Mouse (Mus musculus): Measurements from ENCODE around the gene Plxdc1.

Plxdc1 gene

DNA sequence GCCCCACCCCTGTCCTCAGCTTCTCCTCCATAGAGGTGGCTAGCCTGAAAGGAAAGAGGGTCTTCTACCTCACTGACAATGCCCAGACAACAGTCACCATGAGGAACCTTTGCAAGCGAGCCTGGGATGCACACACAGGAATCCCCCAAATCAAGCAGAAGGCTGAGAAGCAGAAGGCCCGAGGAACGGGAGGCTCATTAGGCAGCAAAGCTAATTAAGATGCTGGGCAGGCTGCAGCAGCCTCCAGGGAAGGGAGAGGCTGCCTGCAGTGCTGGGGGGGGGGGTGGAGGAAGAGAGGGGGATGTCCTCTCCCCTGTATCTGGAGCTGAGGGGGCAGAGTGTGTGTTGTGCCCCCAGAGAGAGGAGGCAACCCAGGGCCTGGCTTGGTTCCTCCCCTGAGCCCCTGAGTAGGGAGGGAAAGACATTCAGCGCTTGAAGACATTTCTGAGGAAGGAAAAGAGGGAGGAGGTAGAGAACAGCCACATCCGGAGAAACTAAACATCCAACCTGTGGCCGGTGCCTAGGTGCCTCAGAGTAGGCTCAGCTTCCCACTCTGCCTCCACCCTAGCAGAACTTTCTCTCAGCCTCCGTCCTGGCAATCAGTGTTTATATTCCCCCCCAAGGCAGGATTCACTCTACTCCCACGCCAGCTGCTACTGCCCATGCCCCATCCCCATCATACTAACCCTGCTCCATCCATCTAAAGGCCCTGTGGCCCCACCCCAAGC, 33.8 kb upstream of the Plxdc1 start:
- Histone ChIP-seq H3K4me1 (replicated peaks; ENCODE audit: low read depth, low read length) (peaks cover 58% of the 10 kb centered on the region), H3K4me3 (replicated peaks; ENCODE audit: low read length) (peak overlapping the region; percentile 48)
- TF ChIP-seq NANOG (IDR thresholded peaks at IDR 0.05; ENCODE audit: borderline replicate concordance, low read length) (no peak), CTCF (conservative IDR thresholded peaks at IDR 0.05; ENCODE audit: low read length) (no peak), POU5F1 (IDR thresholded peaks at IDR 0.05; ENCODE audit: borderline replicate concordance, low read length) (no peak)

DNA sequence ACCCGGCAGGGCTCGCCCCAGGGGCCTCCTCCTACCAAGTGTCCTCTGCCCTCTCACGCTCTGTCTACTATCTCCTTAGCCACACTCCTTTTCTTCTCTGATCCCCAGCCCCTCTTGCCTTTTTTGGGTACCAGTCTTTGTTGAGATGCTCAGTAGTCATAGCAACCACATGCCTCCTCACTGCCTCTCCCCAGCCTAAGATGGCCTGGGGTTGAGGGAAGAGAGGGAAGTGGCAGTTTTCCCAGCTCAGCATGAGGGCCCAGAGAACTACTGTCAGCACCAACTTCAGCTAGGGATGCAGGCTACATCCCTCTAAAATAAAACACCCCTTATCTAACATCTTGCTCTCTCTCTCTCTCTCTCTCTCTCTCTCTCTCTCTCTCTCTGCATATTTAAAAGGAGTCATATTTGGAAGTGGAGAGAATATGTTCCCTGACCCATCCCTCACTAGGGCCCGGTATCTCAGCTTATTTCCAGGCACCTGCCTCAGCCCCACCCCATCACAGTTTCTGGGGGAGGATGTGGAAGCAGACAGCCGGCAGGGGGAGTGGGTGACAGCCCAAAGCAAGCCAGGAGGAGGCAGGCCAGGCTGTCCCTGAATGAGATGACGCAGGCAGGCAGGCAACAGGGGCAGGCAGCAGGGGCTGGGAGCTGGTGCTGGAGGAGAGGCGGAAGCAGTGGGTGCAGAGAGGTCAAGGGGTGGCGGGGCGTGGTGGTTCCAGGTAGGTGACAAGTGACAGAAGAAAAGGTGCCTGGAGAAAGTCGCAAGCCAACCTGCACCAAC, 32.8 kb upstream of the Plxdc1 start:
- Histone ChIP-seq H3K27me3 (ENCODE audit: insufficient read depth, low read length) (peaks cover 5% of the 10 kb centered on the region; the same call in 1 of the 2 replicates), H3K36me3 (ENCODE audit: insufficient read depth, low read length) (peaks cover 42% of the 10 kb centered on the region), H3K4me3 (replicated peaks; ENCODE audit: low read length) (peak overlapping the region; percentile 48; the same call in 1 of the 2 replicates), H3K4me1 (replicated peaks; ENCODE audit: low read depth, low read length) (peaks cover 63% of the 10 kb centered on the region), H3K9me3 (ENCODE audit: low read length) (no peaks in the 10 kb centered on the region)
- TF ChIP-seq CTCF (conservative IDR thresholded peaks at IDR 0.05; ENCODE audit: low read length) = peak; percentile 23; the same call in 1 of the 2 replicates
- no peak for TF ChIP-seq POU5F1 (IDR thresholded peaks at IDR 0.05; ENCODE audit: borderline replicate concordance, low read length)

More for the DNA sequence above, 33.8 kb upstream of the Plxdc1 start:
- peaks cover 5% of the 10 kb centered on the region; the same call in 1 of the 2 replicates for H3K27me3 ChIP-seq (ENCODE audit: insufficient read depth, low read length)
- no peaks in the 10 kb centered on the region for H3K9me3 ChIP-seq (ENCODE audit: low read length)
- H3K36me3 ChIP-seq (ENCODE audit: insufficient read depth, low read length) = peaks cover 37% of the 10 kb centered on the region

DNA sequence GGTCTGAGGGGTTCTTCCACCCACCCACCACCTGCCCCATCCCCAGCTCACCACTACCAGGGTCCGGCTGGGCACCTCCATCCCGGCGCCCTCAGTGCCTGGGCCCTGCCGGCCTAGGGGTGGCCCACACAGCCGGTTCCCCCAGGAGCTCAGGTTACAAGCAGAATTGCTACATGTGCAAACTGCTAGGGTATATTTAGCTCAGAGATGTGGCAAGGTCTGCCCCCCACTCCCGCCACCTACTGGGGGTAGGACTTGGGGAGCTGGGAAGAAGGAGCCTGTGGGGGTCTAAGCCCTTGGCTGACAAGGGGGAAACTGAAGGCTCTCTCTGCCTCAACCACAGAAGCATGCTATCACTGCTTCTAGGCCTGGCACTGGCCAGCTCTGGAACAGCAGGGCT, 32.0 kb upstream of the Plxdc1 start:
- Histone ChIP-seq H3K4me3 (replicated peaks; ENCODE audit: low read length) (no peak overlapping the region), H3K36me3 (ENCODE audit: insufficient read depth, low read length) (peaks cover 45% of the 10 kb centered on the region), H3K9me3 (ENCODE audit: low read length) (no peaks in the 10 kb centered on the region), H3K4me1 (replicated peaks; ENCODE audit: low read depth, low read length) (peaks cover 64% of the 10 kb centered on the region), H3K27me3 (ENCODE audit: insufficient read depth, low read length) (peaks cover 5% of the 10 kb centered on the region; the same call in 1 of the 2 replicates)
- TF ChIP-seq POU5F1 (IDR thresholded peaks at IDR 0.05; ENCODE audit: borderline replicate concordance, low read length) (no peak), NANOG (IDR thresholded peaks at IDR 0.05; ENCODE audit: borderline replicate concordance, low read length) (no peak), CTCF (conservative IDR thresholded peaks at IDR 0.05; ENCODE audit: low read length) (no peak)

DNA sequence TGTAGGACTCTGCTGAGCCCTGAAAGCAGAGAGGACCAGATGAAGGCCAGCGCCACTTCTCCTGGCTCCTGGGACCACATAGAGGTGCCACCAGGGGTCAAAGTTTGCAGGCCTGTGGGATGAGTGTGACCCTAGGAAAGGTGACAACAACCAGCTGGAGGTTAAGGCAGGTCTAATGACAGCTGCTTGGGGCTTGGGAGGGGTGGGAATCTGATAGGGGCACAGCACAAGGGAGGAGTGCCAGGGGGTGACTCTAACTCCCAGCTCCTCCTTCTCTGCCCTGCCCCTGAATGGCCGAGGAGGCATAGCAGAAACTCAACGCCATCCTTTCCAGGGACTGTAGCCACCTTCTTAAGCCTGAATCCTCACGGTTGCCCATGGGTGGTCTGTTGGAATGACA, 30.6 kb upstream of the Plxdc1 start:
- no peak overlapping the region for H3K4me3 ChIP-seq (replicated peaks; ENCODE audit: low read length)
- peaks cover 67% of the 10 kb centered on the region for H3K4me1 ChIP-seq (replicated peaks; ENCODE audit: low read depth, low read length)
- TF ChIP-seq CTCF (conservative IDR thresholded peaks at IDR 0.05; ENCODE audit: low read length) (no peak), POU5F1 (IDR thresholded peaks at IDR 0.05; ENCODE audit: borderline replicate concordance, low read length) (no peak), NANOG (IDR thresholded peaks at IDR 0.05; ENCODE audit: borderline replicate concordance, low read length) (no peak)
- H3K27me3 ChIP-seq (ENCODE audit: insufficient read depth, low read length) = 0 out of 2 replicates have a peak, but pooled peaks cover under 1% of the 10 kb centered on the region
- peaks cover 45% of the 10 kb centered on the region for H3K36me3 ChIP-seq (ENCODE audit: insufficient read depth, low read length)
- no peaks in the 10 kb centered on the region for H3K9me3 ChIP-seq (ENCODE audit: low read length)

DNA sequence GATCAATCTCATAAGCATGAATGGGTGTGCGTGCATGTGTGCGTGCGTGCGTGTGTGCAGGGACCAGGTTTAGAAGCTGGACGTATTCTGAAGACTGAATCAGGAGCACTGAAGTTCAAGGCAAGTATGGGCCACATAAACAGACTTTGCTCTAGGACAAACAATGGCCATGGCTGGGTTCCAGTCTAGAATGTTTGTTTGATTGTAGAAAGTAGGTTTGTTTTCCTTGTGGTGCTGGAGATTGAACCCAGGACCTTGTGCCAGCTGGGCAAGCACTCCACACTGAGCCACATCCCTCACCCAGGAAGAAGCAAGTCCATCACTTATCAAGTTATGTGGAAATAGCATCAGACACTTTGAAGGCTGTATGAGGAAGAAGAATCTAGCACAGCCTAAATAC, 29.9 kb upstream of the Plxdc1 start:
- Histone ChIP-seq H3K36me3 (ENCODE audit: insufficient read depth, low read length) (peaks cover 47% of the 10 kb centered on the region), H3K4me3 (replicated peaks; ENCODE audit: low read length) (no peak overlapping the region), H3K9me3 (ENCODE audit: low read length) (no peaks in the 10 kb centered on the region), H3K4me1 (replicated peaks; ENCODE audit: low read depth, low read length) (peaks cover 66% of the 10 kb centered on the region), H3K27me3 (ENCODE audit: insufficient read depth, low read length) (no peaks in the 10 kb centered on the region)
- TF ChIP-seq NANOG (IDR thresholded peaks at IDR 0.05; ENCODE audit: borderline replicate concordance, low read length) (no peak), CTCF (conservative IDR thresholded peaks at IDR 0.05; ENCODE audit: low read length) (no peak), POU5F1 (IDR thresholded peaks at IDR 0.05; ENCODE audit: borderline replicate concordance, low read length) (no peak)

DNA sequence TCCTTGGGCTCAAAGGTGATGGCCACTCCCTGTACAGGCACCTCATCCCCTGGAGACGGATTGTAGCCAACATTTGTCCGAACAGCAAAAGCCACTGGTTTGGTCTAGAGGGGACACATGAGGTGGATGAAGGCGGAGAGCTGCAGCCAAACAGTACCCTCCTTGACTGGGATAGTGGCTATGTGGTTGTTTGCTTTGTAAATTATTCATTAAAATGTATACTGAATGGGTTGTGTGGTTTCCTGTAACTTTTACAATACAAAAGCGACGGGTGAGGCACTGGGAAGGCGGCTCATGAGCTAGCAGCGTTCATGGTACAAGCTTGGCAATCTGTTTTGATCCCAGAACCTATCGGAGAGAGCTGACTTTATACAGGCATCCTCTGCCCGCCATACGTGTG, 26.6 kb upstream of the Plxdc1 start:
- peak overlapping the region; percentile 74 for H3K4me3 ChIP-seq (replicated peaks; ENCODE audit: low read length)
- peaks cover 50% of the 10 kb centered on the region for H3K4me1 ChIP-seq (replicated peaks; ENCODE audit: low read depth, low read length)
- TF ChIP-seq POU5F1 (IDR thresholded peaks at IDR 0.05; ENCODE audit: borderline replicate concordance, low read length) (no peak), CTCF (conservative IDR thresholded peaks at IDR 0.05; ENCODE audit: low read length) (no peak), NANOG (IDR thresholded peaks at IDR 0.05; ENCODE audit: borderline replicate concordance, low read length) (no peak)
- H3K27me3 ChIP-seq (ENCODE audit: insufficient read depth, low read length) = no peaks in the 10 kb centered on the region
- no peaks in the 10 kb centered on the region for H3K9me3 ChIP-seq (ENCODE audit: low read length)
- H3K36me3 ChIP-seq (ENCODE audit: insufficient read depth, low read length) = peaks cover 70% of the 10 kb centered on the region

DNA sequence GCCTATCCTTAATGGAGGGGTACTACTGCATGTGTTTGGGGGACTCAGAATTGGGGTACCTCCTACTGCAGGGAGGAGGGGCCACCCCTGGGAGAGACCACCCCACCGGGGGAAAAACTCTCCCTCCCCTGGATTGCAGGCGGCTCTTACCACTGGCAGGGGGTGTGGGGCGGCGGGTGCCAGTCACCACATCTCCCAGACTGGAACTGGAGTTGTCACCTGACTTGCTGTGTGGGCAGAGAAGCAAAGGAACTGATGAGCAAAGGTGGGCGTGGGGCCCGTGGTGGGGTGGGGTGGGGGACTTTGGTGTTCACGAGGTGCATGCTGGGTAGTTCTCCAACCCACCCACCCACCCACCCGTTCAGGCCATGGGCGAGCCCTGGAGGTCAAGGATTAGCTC, 25.5 kb upstream of the Plxdc1 start:
- Histone ChIP-seq H3K4me3 (replicated peaks; ENCODE audit: low read length) (peak overlapping the region; percentile 74), H3K27me3 (ENCODE audit: insufficient read depth, low read length) (no peaks in the 10 kb centered on the region), H3K4me1 (replicated peaks; ENCODE audit: low read depth, low read length) (peaks cover 50% of the 10 kb centered on the region), H3K36me3 (ENCODE audit: insufficient read depth, low read length) (peaks cover 70% of the 10 kb centered on the region), H3K9me3 (ENCODE audit: low read length) (no peaks in the 10 kb centered on the region)
- TF ChIP-seq POU5F1 (IDR thresholded peaks at IDR 0.05; ENCODE audit: borderline replicate concordance, low read length) = no peak

DNA sequence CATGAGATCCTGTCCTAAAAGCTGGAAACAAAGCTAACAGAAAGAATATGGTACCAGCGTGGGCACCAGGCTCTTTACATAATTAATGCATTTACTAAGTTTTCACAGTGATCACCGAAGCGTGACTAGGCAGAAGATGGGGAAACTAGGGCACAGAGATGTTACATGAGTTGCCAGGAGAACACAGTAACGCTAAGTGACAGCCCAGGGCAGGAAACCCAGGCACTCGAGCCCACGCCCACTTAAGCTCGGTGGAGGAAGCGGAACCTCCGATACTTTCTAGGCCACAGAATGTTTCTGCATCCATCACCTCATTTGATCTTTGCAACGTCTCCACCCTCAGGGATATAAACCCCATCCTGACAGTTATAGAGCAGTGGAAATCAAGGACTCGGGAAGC, 21.8 kb upstream of the Plxdc1 start:
- TF ChIP-seq NANOG (IDR thresholded peaks at IDR 0.05; ENCODE audit: borderline replicate concordance, low read length) (no peak), CTCF (conservative IDR thresholded peaks at IDR 0.05; ENCODE audit: low read length) (no peak), POU5F1 (IDR thresholded peaks at IDR 0.05; ENCODE audit: borderline replicate concordance, low read length) (no peak)
- Histone ChIP-seq H3K36me3 (ENCODE audit: insufficient read depth, low read length) (peaks cover 70% of the 10 kb centered on the region), H3K4me3 (replicated peaks; ENCODE audit: low read length) (no peak overlapping the region), H3K27me3 (ENCODE audit: insufficient read depth, low read length) (no peaks in the 10 kb centered on the region), H3K9me3 (ENCODE audit: low read length) (no peaks in the 10 kb centered on the region), H3K4me1 (replicated peaks; ENCODE audit: low read depth, low read length) (peaks cover 62% of the 10 kb centered on the region)

Measured in E14TG2a.4 (cell line).